Mouse (Mus musculus): ENCODE data around the gene Ccdc194. TPM values are rescaled to one million over a fixed set of nuclear protein-coding genes. Genes with fewer than 3 reads are reported as not detected.
"Not testable (repeated sequence)": the region's sequence is repeated elsewhere in the genome, so short reads cannot be mapped to it uniquely, and the experiment has no call there.

Ccdc194 gene
- polyA plus RNA-seq, 1 experiment from 2014 or later = 0.14 TPM

DNA sequence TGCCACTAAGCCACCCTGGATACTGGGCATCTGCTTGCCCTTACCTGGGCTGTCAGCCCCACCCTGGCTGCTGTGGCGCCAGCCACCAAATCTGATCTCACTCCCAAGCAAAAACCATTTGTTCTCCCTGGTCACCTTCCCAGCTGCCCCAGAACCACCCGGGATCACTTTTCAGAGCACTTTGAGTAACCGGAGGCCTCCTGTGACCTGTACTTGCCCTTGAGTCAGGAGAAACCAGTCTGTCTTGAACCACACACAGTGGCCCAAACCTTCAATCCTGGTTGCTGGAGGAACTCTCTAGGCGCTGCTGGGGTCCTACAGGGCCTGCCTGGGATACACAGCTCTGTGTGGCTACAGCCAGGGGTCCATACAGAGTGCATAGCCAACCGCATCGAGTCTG, 27.3 kb upstream of the Ccdc194 start:
- no peak for ATAC-seq (ENCODE audit: insufficient read depth)
- H3K36me3 ChIP-seq (replicated peaks) = peaks cover 9% of the 10 kb centered on the region
- no peak overlapping the region for H3K4me3 ChIP-seq (replicated peaks)
- no peak overlapping the region for H3K4me2 ChIP-seq
- H3K27ac ChIP-seq (replicated peaks) = no peak overlapping the region
- H3K9me3 ChIP-seq (replicated peaks) = no peaks in the 10 kb centered on the region
- H3K27me3 ChIP-seq = peaks cover 18% of the 10 kb centered on the region
- H3K9ac ChIP-seq = no peak overlapping the region
- WGBS (ENCODE audit: insufficient replicate concordance) = 59% methylated on average over 6 of the region's 6 CpGs
- H3K4me1 ChIP-seq (replicated peaks) = peaks cover 10% of the 10 kb centered on the region

DNA sequence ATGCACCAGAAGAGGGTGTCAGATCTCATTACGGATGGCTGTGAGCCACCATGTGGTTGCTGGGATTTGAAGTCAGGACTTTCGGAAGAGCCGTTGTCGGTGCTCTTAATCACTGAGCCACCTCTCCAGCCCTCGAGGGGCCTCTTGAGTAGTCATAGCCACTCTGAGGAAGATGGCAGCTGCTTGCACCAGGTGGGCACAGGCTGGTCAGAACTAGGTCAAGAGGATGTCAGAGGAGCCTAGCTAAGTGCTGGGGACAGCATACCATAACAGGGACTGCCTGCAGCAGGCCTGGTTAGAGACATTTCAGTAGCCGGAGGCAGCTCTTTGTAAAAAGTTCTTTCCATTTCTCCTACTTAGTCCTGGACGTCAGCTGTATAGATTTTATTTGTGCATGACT, 25.2 kb upstream of the Ccdc194 start:
- H3K27me3 ChIP-seq = no peaks in the 10 kb centered on the region
- ATAC-seq (ENCODE audit: insufficient read depth) = no peak
- H3K4me3 ChIP-seq (replicated peaks) = no peak overlapping the region
- H3K4me2 ChIP-seq = no peak overlapping the region
- no peak overlapping the region for H3K9ac ChIP-seq
- peaks cover 22% of the 10 kb centered on the region for H3K36me3 ChIP-seq (replicated peaks)
- peaks cover 10% of the 10 kb centered on the region for H3K4me1 ChIP-seq (replicated peaks)
- H3K27ac ChIP-seq (replicated peaks) = no peak overlapping the region
- 61% methylated on average over 7 of the region's 7 CpGs for WGBS (ENCODE audit: insufficient replicate concordance)
- H3K9me3 ChIP-seq (replicated peaks) = no peaks in the 10 kb centered on the region

DNA sequence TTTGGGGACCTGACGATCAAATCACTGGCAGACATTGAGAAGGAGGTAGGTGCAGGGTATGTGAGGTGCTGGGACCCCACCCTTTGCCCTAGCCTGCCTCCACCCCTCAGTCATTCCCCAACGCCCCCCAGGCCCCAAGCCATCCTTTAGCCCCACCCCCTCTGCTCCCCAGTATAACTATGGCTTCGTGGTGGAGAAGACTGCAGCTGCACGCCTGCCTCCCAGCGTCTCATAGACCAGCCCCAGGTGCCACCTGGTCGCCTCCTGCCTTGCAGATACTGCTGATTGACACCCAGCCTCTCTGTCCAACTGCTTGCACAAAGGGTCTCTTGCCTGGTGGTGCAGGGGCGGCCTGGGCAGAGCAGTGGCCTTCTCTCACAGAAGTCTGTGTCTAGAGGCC, 22.1 kb upstream of the Ccdc194 start:
- no peak for ATAC-seq (ENCODE audit: insufficient read depth)
- Histone ChIP-seq H3K4me3 (replicated peaks) (no peak overlapping the region), H3K9me3 (replicated peaks) (no peaks in the 10 kb centered on the region), H3K9ac (no peak overlapping the region), H3K4me1 (replicated peaks) (peaks cover 13% of the 10 kb centered on the region), H3K4me2 (no peak overlapping the region), H3K27me3 (no peaks in the 10 kb centered on the region), H3K36me3 (replicated peaks) (peaks cover 25% of the 10 kb centered on the region), H3K27ac (replicated peaks) (no peak overlapping the region)
- 77% methylated on average over 7 of the region's 7 CpGs for WGBS (ENCODE audit: insufficient replicate concordance)

DNA sequence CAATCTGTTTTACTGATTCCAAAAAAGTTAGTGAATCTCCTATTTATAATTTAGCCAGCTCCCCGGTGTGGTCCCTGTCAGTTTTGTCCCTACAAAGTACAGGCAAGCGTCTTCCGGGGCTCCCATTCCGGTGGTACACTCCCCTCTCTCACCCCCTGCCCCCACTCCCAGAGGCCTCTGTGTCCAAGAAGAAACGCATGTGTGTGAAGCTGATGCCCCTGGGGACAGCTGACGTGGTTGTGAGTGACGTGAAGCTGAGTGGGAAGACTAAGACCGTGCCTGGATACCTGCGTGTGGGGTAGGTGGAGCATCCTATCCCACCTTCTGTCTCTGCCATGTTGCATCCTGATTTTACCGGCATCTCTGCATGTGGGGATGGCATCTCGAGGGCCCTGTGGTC, 19.5 kb upstream of the Ccdc194 start:
- H3K4me3 ChIP-seq (replicated peaks) = no peak overlapping the region
- no peaks in the 10 kb centered on the region for H3K9me3 ChIP-seq (replicated peaks)
- no peak for ATAC-seq (ENCODE audit: insufficient read depth)
- H3K4me2 ChIP-seq = no peak overlapping the region
- WGBS (ENCODE audit: insufficient replicate concordance) = 80% methylated on average over 11 of the region's 11 CpGs
- H3K36me3 ChIP-seq (replicated peaks) = peaks cover 25% of the 10 kb centered on the region
- H3K27me3 ChIP-seq = no peaks in the 10 kb centered on the region
- H3K9ac ChIP-seq = no peak overlapping the region
- peaks cover 17% of the 10 kb centered on the region for H3K4me1 ChIP-seq (replicated peaks)
- no peak overlapping the region for H3K27ac ChIP-seq (replicated peaks)

DNA sequence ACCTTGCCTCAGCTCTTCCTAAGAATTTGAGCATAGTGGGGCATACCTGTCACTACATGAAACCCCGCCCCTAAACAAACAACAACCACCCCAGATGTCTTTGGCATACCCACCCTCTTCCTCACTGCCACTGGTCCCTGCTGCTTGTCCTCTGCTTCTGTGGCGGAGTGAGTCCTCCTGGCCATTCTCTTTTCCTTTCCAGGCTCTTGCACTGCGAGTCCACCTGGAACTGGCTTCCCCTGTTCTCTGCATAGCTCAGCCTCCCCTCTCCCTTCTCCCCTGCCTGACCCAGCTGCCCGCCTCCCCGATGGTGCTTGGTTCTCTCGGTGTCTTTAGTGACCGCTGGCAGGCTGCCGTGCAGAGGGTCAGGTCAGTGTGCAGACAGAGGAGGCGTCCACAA, 18.2 kb upstream of the Ccdc194 start:
- Histone ChIP-seq H3K9me3 (replicated peaks) (no peaks in the 10 kb centered on the region), H3K4me2 (peak overlapping the region; percentile 96), H3K4me1 (replicated peaks) (peaks cover 17% of the 10 kb centered on the region), H3K27me3 (no peaks in the 10 kb centered on the region), H3K9ac (no peak overlapping the region), H3K36me3 (replicated peaks) (peaks cover 25% of the 10 kb centered on the region), H3K27ac (replicated peaks) (no peak overlapping the region), H3K4me3 (replicated peaks) (peak overlapping the region; percentile 77)
- 77% methylated on average over 9 of the region's 9 CpGs for WGBS (ENCODE audit: insufficient replicate concordance)
- ATAC-seq (ENCODE audit: insufficient read depth) = no peak

DNA sequence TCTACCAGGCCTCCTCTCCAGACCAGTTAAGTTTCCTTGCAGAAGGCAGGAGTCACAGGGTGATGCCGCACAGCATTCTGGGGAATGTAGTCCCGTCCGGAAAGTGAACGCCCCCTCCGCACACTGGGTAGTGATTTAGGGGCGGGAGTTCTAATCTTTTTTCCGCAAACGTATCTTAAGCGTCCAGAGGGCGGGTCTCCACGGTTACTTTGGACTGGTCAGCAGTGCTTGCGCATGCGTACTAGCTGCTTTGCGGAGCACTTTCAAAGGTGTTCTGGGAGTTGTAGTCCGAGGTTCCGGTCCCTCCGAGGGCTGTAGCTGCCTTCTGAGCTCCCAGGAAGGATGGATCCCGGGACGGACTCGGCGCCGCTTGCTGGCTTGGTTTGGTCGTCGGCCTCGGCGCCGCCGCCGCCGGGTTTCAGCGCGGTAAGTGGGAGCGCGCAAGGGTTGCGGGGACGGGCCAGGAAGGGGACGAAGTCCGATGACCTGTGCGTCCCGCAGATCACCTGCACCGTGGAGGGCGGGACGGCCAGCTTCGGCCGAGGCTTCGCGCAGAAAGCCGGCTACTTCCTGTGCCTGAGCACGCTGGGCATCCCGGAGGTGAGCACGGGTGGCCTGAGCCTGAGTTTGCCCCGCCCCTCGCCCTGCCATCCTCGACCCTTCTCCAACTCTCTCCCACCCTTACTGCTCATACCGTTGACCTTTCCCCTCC, 17.3 kb upstream of the Ccdc194 start, which contains the start of gene Mvb12a:
Mvb12a (plus strand) TSS at position 291 of the 712 bp plus-strand sequence.
- peak within 1 kb of the TSS; percentile 96 for H3K4me2 ChIP-seq
- H3K4me3 ChIP-seq (replicated peaks) = peak within 1 kb of the TSS; percentile 77
- peaks cover 26% of the 10 kb centered on the region for H3K4me1 ChIP-seq (replicated peaks)
- H3K27ac ChIP-seq (replicated peaks) = peak within 1 kb of the TSS; percentile 76
- no peaks in the 10 kb centered on the region for H3K27me3 ChIP-seq
- peak; percentile 89 for ATAC-seq (ENCODE audit: insufficient read depth)
- H3K9ac ChIP-seq = peak within 1 kb of the TSS; percentile 59
- WGBS (ENCODE audit: insufficient replicate concordance) = under 1% methylated on average over 55 of the region's 55 CpGs
- no peaks in the 10 kb centered on the region for H3K9me3 ChIP-seq (replicated peaks)
- peaks cover 16% of the 10 kb centered on the region; the same call in 1 of the 2 replicates for H3K36me3 ChIP-seq (replicated peaks)

DNA sequence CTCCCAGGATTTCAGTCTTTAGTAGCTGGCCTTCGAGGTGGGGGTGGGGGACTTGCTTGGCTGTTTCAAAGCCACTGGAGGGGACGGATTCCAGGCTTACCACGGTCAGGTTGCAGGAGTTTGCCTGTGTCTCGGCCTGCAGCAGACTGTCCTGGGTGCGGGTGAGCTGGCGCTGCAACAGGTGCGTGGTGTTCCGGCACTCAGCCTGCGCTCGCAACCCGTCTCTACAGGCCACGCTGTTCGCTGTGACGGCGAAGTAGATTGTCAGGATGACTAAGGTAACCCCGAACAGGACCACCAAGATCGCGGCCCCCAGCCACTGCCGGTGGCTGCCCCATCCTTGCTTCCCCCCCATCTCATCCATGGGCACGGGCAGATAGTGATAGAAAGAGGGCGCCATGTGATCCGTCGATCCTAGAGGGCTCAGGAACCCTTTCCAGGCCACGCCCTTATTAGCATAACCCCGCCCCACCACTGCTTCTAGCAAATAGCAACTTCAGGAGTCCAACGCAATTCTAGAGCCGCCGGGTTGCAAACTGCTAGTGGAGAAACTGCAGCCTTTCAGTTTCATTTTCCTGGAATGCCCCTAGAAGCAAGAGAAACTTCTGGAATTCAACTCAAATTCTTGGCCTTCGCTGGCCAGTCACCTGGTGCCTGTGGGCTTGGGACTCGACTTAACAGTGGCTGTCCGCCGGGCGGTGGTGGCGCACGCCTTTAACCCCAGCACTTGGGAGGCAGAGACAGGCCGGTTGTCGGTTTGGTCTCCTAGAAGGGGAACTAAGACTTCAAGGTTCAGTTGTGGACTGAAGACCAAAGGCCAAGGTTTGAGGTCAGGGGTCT, 11.7 kb upstream of the Ccdc194 start, which contains the start of gene Bst2:
Bst2 (minus strand) TSS at position 429 of the 840 bp plus-strand sequence.
- ATAC-seq (ENCODE audit: insufficient read depth) = peak; percentile 87
- Histone ChIP-seq H3K27ac (replicated peaks) (peak within 1 kb of the TSS; percentile 76), H3K4me1 (replicated peaks) (peaks cover 29% of the 10 kb centered on the region), H3K4me2 (peak within 1 kb of the TSS; percentile 84), H3K9me3 (replicated peaks) (no peaks in the 10 kb centered on the region), H3K27me3 (no peaks in the 10 kb centered on the region), H3K36me3 (replicated peaks) (no peaks in the 10 kb centered on the region), H3K9ac (peak within 1 kb of the TSS; percentile 62), H3K4me3 (replicated peaks) (peak within 1 kb of the TSS; percentile 66)
- under 1% methylated on average over 37 of the region's 37 CpGs for WGBS (ENCODE audit: insufficient replicate concordance)

DNA sequence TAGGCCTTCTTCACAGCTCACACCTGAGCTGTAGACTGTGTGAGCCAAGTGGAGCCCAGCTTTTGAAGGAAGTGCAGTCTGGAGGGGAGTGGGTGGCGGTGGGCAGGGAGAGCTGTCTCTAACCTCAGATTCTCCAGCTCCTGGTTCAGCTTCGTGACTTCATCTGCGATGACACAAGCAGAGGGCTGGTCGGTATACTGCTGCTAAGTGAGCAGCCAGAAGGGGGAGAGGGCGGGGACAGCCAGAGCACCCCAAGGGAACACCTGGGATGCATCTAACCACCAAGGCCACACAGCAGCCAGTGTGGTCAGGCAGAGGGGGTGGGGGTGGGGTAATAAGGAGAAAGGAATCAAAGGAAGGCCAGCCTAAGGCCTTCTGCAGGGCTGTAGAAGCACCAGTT, 10.2 kb upstream of the Ccdc194 start:
- ATAC-seq (ENCODE audit: insufficient read depth) = no peak
- no peak overlapping the region for H3K9ac ChIP-seq
- H3K4me2 ChIP-seq = no peak overlapping the region
- H3K4me3 ChIP-seq (replicated peaks) = no peak overlapping the region
- 69% methylated on average over 5 of the region's 5 CpGs for WGBS (ENCODE audit: insufficient replicate concordance)
- H3K27ac ChIP-seq (replicated peaks) = no peak overlapping the region
- H3K27me3 ChIP-seq = no peaks in the 10 kb centered on the region
- peaks cover 31% of the 10 kb centered on the region for H3K4me1 ChIP-seq (replicated peaks)
- no peaks in the 10 kb centered on the region for H3K36me3 ChIP-seq (replicated peaks)
- H3K9me3 ChIP-seq (replicated peaks) = no peaks in the 10 kb centered on the region

DNA sequence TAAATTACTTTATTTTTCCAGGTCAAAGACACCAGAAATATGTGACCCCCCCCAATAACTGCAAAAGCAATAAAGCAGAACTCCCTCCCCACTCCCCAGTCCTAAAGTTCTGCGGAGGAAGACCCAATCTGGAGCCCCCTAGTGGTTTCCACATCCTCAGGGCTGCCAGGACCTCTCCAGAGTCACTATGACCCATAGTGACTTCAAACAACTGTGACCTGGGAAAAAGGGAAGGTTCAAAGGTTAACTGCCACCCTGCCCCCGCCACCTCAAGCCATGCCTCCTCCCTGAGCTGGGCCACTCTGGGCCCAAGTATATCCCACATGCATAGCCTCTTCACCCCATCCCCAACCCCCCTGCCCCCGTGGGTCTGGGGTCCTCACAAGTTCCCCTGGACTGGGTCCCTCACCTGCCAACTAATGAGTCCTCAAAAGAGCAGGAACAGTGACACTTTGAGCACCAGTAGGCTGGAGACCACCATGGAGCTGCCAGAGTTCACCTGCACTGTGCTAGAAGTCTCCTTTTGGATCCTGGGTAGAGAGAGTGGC, 8.8 kb upstream of the Ccdc194 start:
- H3K4me1 ChIP-seq (replicated peaks) = peaks cover 31% of the 10 kb centered on the region
- H3K4me2 ChIP-seq = no peak overlapping the region
- H3K27ac ChIP-seq (replicated peaks) = no peak overlapping the region
- WGBS (ENCODE audit: insufficient replicate concordance) = 46% methylated on average over 3 of the region's 3 CpGs
- H3K9ac ChIP-seq = no peak overlapping the region
- no peak overlapping the region for H3K4me3 ChIP-seq (replicated peaks)
- no peaks in the 10 kb centered on the region for H3K27me3 ChIP-seq
- ATAC-seq (ENCODE audit: insufficient read depth) = no peak
- H3K9me3 ChIP-seq (replicated peaks) = no peaks in the 10 kb centered on the region
- no peaks in the 10 kb centered on the region for H3K36me3 ChIP-seq (replicated peaks)

DNA sequence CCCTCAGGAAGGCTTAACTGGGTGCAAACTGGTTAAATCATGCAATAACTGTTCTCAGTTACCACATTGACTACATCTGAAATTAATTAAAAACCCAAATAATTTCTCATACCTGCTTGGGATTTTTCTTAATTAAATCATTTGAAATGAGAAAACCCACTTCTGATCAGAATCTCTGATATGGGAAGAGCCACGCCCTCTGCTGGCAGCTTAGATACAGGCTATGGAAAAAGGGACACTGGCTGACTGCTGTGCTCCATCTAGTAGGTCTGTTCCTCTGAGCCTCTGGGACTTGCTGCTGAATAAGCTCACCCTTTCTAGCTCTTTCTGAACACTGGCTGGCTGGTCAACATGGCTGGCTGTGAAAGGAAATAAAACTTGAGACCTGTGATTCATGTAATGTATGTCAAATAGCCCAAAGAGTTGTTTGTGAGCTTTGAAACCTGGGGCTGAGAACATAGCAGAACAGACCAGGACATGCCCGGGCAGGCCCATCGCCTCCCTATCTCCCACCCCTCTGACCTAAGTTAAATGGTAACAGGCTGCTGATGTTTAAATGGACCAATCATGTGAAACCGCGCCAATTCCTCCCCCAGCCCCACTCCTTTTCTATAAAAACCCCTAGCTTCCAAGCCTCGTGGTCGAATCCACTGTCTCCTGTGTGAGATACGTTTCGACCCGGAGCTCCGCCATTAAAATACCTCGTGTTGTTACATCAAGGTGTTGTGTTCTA, 5.4 kb upstream of the Ccdc194 start:
- not testable (repeated sequence) for H3K27ac ChIP-seq (replicated peaks); H3K9ac ChIP-seq; H3K4me3 ChIP-seq (replicated peaks); ATAC-seq (ENCODE audit: insufficient read depth); H3K4me2 ChIP-seq; H3K36me3 ChIP-seq (replicated peaks); H3K9me3 ChIP-seq (replicated peaks)
- Histone ChIP-seq H3K27me3 (peaks cover 12% of the 10 kb centered on the region), H3K4me1 (replicated peaks) (peaks cover 12% of the 10 kb centered on the region)
- 59% methylated on average over 7 of the region's 12 CpGs for WGBS (ENCODE audit: insufficient replicate concordance)
